Mouse (Mus musculus) embryo, embryonic 10 days (tissue): Measurements from ENCODE around the gene Fcer1g.

Experiments
- DNase-seq: peaks from one replicate; pipeline ENCODE4 v3.0.0-alpha.2; 2015; ENCODE audit warnings: low spot score

Gene Fcer1g

GRCm38 (mm10) chr1:171187851-171188700 lies 46.1 kb downstream of the Fcer1g start:
- DNase-seq = peak; percentile 60

GRCm38 (mm10) chr1:171185655-171186054 lies 48.5 kb downstream of the Fcer1g start:
- DNase-seq = no peak

DNA sequence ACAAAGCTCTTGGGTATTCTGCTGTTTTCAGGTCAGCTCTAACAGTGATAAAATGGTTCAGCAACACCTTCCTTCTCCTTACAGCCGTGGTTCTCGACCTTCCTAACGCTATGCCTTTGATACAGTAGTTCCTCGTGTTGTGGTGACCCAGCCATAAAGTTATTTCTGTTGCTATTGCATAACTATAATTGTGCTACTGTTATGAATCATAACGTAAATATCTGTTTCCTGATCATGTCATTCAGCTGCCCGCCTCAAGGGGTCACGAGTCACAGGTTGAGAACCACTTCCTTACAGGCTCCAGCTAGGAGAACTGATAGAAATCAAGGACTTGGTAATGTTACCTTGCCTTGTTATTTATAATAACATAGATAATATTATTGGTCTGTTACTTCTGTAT lies 49.9 kb downstream of the Fcer1g start:
- no peak for DNase-seq

GRCm38 (mm10) chr1:171183620-171184019 lies 50.5 kb downstream of the Fcer1g start:
- DNase-seq = no peak

DNA sequence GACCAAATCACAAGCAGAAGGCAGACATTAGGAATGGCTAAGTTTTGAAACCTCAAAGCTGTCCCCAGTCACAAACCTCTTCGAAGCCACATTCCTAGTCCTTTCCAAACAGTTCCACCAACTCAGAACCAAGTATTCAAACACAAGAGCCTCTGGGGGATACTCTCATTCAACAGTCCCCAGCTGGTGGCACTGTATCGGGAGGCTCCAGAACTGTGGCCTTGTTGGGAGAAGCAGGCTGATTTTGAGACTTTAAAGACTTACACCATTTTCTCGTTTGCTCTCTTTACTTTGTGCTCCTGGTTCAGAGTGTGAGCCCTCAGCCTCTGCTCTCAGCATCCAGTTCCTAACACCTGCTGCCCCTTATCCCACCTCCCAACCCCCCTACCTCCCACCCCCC lies 51.1 kb downstream of the Fcer1g start:
- no peak for DNase-seq
